Mouse (Mus musculus) liver, adult 2 months (tissue): Measurements from ENCODE around the gene Bcl11b. TPM values are rescaled to one million over a fixed set of nuclear protein-coding genes. Genes with fewer than 3 reads are reported as not detected.

Source experiments
- DNase-seq: peaks from one replicate; pipeline ENCODE4 v3.0.0-alpha.2; 2011; ENCODE audit warnings: low read depth, low spot score; ENCODE audit errors: extremely low read depth
- H3K27ac ChIP-seq: fragments of 200-500 bp; replicated peaks from 2 replicates; pipeline ENCODE4 v1.5.1; 2012; ENCODE audit warnings: low read depth, mild to moderate bottlenecking, control low read depth, inconsistent platforms, low read length; ENCODE audit not compliant: insufficient read depth
- H3K27me3 ChIP-seq: fragments of 200-500 bp; 2 replicates; pipeline ENCODE4 v1.6.1; 2012; ENCODE audit warnings: mild to moderate bottlenecking, moderate library complexity, low read length, inconsistent platforms; ENCODE audit not compliant: control insufficient read depth, insufficient read depth
- H3K36me3 ChIP-seq: fragments of 200-500 bp; 2 replicates; pipeline ENCODE4 v1.6.1; 2012; ENCODE audit warnings: low read length, inconsistent platforms; ENCODE audit not compliant: control insufficient read depth, insufficient read depth
- H3K4me1 ChIP-seq: fragments of 200-500 bp; 2 replicates; pipeline ENCODE4 v1.6.1; 2011; ENCODE audit warnings: low read length; ENCODE audit not compliant: control insufficient read depth, insufficient read depth
- H3K4me3 ChIP-seq: fragments of 200-500 bp; 2 replicates; pipeline ENCODE4 v1.5.1; 2011; ENCODE audit warnings: low read depth, mild to moderate bottlenecking, control low read depth, low read length, moderate library complexity; ENCODE audit not compliant: insufficient read depth
- H3K79me2 ChIP-seq: fragments of 200-500 bp; 2 replicates; pipeline ENCODE4 v1.6.1; 2012; ENCODE audit warnings: inconsistent platforms, mild to moderate bottlenecking, low read length, moderate library complexity; ENCODE audit not compliant: control insufficient read depth, insufficient read depth
- H3K9ac ChIP-seq: fragments of 200-500 bp; 2 replicates; pipeline ENCODE4 v1.6.1; 2012; ENCODE audit warnings: low read depth, mild to moderate bottlenecking, control low read depth, inconsistent platforms, low read length
- CTCF ChIP-seq: fragments of 200-500 bp; IDR thresholded peaks from 2 replicates; pipeline ENCODE4 v1.5.1; 2011; ENCODE audit warnings: low read depth, low read length, control low read depth
- POLR2A ChIP-seq: fragments of 200-500 bp; IDR thresholded peaks from 2 replicates; pipeline ENCODE4 v1.6.1; 2011; ENCODE audit warnings: low read length, control low read depth; ENCODE audit not compliant: insufficient read depth; ENCODE audit errors: extremely low read depth
- WGBS: fragments of 180-500 bp; shearing (Covaris S2); methylation state at CpG from one replicate; pipeline ENCODE4 v1.1.7; 2018; 5-methylcytosine and 5-hydroxymethylcytosine counted together
- polyA plus RNA-seq: library from polyadenylated mRNA; depleted of rRNA; stranded (reverse); fragments of >200 nt; gene quantifications from 2 replicates; pipeline ENCODE4 v1.2.3, GENCODE M21; 2012
- total RNA-seq: library from RNA; depleted of rRNA; stranded (reverse); fragments of >200 nt; gene quantifications from 2 replicates; pipeline ENCODE4 v1.2.3, GENCODE M21; 2014

Gene Bcl11b
- total and polyA plus RNA-seq, 2 experiments: 0.18 to 0.39 TPM

GRCm38 (mm10) chr12:107905333-107905732 lies 98.1 kb downstream of the Bcl11b start:
- no peaks in the 10 kb centered on the region for H3K79me2 ChIP-seq
- DNase-seq: no peak
- WGBS: 89% methylated on average over 3 of the region's 3 CpGs
- TF ChIP-seq CTCF (no peak), POLR2A (no peak)
- no peak overlapping the region for H3K4me3 ChIP-seq
- H3K27ac ChIP-seq: no peak overlapping the region
- no peaks in the 10 kb centered on the region for H3K4me1 ChIP-seq
- no peak overlapping the region for H3K9ac ChIP-seq
- no peaks in the 10 kb centered on the region for H3K27me3 ChIP-seq
- H3K36me3 ChIP-seq: no peaks in the 10 kb centered on the region

DNA sequence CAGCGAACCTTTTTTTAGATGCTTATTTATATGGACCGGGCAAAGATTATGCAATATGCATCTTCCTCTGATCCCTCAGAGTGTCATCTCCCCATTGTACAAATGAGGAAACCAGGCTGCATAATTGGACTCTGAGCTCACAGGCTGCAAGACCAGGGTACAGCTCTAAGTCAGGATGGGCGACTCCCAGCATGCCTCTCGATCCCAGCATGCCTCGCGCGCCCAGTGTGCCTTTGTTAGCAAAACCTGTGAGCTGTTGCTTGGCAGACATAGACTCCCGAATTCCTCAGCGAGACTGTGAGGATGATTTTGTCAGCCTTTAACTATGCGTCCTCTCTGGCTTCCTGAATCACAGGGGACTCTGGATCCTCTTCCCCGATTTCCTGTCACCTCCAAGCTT lies 98.9 kb downstream of the Bcl11b start:
- no peak overlapping the region for H3K9ac ChIP-seq
- no peak overlapping the region for H3K27ac ChIP-seq
- H3K79me2 ChIP-seq: no peaks in the 10 kb centered on the region
- no peaks in the 10 kb centered on the region for H3K4me1 ChIP-seq
- H3K4me3 ChIP-seq: no peak overlapping the region
- no peak for DNase-seq
- 85% methylated on average over 11 of the region's 11 CpGs for whole genome bisulfite sequencing
- no peaks in the 10 kb centered on the region for H3K27me3 ChIP-seq
- TF ChIP-seq POLR2A (no peak), CTCF (no peak)
- no peaks in the 10 kb centered on the region for H3K36me3 ChIP-seq

DNA sequence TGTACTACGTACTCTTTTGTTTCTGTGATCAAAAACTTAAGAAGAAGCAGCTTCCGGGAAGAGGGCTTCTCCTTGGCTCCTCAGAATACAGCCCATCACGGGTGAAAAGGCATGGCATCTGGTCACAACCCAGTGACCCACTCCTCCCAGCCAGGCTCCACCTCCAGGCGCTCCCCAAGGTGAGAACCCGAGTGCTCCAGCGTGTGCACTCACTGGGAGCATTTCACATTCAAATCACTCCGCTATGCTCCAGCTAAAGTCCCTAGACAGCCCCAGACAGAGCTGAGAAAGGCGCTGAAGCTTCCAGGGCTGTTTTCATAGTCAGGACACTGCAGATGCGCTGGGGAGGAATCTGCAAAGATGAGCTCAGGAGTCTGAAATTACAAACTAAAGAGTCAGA lies 99.5 kb downstream of the Bcl11b start:
- H3K4me3 ChIP-seq: no peak overlapping the region
- WGBS: 44% methylated on average over 9 of the region's 9 CpGs
- no peak overlapping the region for H3K9ac ChIP-seq
- no peaks in the 10 kb centered on the region for H3K79me2 ChIP-seq
- TF ChIP-seq CTCF (no peak), POLR2A (no peak)
- H3K27ac ChIP-seq: no peak overlapping the region
- no peaks in the 10 kb centered on the region for H3K4me1 ChIP-seq
- H3K36me3 ChIP-seq: no peaks in the 10 kb centered on the region
- no peaks in the 10 kb centered on the region for H3K27me3 ChIP-seq
- no peak for DNase-seq

GRCm38 (mm10) chr12:107891449-107891848 lies 112.0 kb downstream of the Bcl11b start:
- TF ChIP-seq POLR2A (no peak), CTCF (no peak)
- no peaks in the 10 kb centered on the region for H3K4me1 ChIP-seq
- 80% methylated on average over 3 of the region's 3 CpGs for WGBS
- no peak overlapping the region for H3K4me3 ChIP-seq
- no peaks in the 10 kb centered on the region for H3K79me2 ChIP-seq
- H3K9ac ChIP-seq: no peak overlapping the region
- H3K36me3 ChIP-seq: no peaks in the 10 kb centered on the region
- no peak overlapping the region for H3K27ac ChIP-seq
- DNase-seq: no peak
- H3K27me3 ChIP-seq: no peaks in the 10 kb centered on the region

DNA sequence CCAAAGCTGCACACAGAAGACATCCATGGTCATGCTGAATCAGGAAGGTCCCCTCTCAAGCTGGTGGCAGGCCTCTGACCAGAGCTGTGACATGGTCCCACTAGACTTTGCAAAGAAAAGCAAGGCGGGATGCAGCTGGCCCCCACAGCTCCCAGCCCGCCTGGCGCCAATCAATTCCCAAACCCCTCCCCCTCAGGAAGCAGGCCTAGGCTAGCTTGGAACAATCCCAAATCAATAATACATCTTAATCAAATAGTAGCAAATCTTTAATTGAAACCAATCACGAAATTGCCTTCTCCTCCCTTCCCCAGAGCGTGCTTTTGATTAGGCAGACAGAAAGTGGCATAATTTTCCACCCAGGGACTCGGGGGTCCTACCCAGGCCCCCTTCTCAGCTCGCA lies 113.1 kb downstream of the Bcl11b start:
- 66% methylated on average over 7 of the region's 7 CpGs for WGBS
- H3K36me3 ChIP-seq: no peaks in the 10 kb centered on the region
- no peaks in the 10 kb centered on the region for H3K79me2 ChIP-seq
- DNase-seq: no peak
- no peaks in the 10 kb centered on the region for H3K27me3 ChIP-seq
- no peak overlapping the region for H3K4me3 ChIP-seq
- H3K9ac ChIP-seq: no peak overlapping the region
- H3K4me1 ChIP-seq: no peaks in the 10 kb centered on the region
- H3K27ac ChIP-seq: no peak overlapping the region
- TF ChIP-seq POLR2A (no peak), CTCF (no peak)

GRCm38 (mm10) chr12:107889841-107890240 lies 113.6 kb downstream of the Bcl11b start:
- TF ChIP-seq CTCF: no peak
- TF ChIP-seq POLR2A: no peak
- WGBS: 88% methylated on average over 10 of the region's 10 CpGs

More at GRCm38 (mm10) chr12:107889841-107890240, 113.6 kb downstream of the Bcl11b start:
- H3K36me3 ChIP-seq: no peaks in the 10 kb centered on the region
- no peaks in the 10 kb centered on the region for H3K79me2 ChIP-seq
- no peak for DNase-seq
- no peak overlapping the region for H3K9ac ChIP-seq
- H3K4me3 ChIP-seq: no peak overlapping the region
- H3K4me1 ChIP-seq: no peaks in the 10 kb centered on the region
- no peak overlapping the region for H3K27ac ChIP-seq
- no peaks in the 10 kb centered on the region for H3K27me3 ChIP-seq
